Mouse (Mus musculus) neural tube, embryonic 11.5 days (tissue): ENCODE results near the gene Acot7. TPM values are rescaled to one million over a fixed set of nuclear protein-coding genes. Genes with fewer than 3 reads are reported as not detected.

Source experiments
- ATAC-seq: fragments of 200-750 bp; cut with Nextera tagmentation; 2 replicates; pipeline ENCODE4 v1.8.0; 2017; ENCODE audit warnings: moderate number of reproducible peaks, mild to moderate bottlenecking, moderate TSS enrichment, moderate library complexity; ENCODE audit not compliant: insufficient read depth, low FRiP score, low TSS enrichment
- DNase-seq: peaks from one replicate; pipeline ENCODE4 v3.0.0-alpha.2; 2015; ENCODE audit warnings: low spot score
- H3K27ac ChIP-seq: fragments of 300-500 bp; sonication (generic); 2 replicates; pipeline ENCODE4 v1.5.1; 2014; ENCODE audit warnings: low read depth, mild to moderate bottlenecking, low read length
- H3K27me3 ChIP-seq: fragments of 300-500 bp; sonication (generic); 2 replicates; pipeline ENCODE4 v1.6.1; 2014; ENCODE audit warnings: mild to moderate bottlenecking, low read length, mixed read lengths; ENCODE audit not compliant: control insufficient read depth, insufficient read depth
- H3K36me3 ChIP-seq: fragments of 300-500 bp; sonication (generic); 2 replicates; pipeline ENCODE4 v1.6.1; 2014; ENCODE audit warnings: mild to moderate bottlenecking, low read length, moderate library complexity, mixed read lengths; ENCODE audit not compliant: control insufficient read depth, insufficient read depth
- H3K4me1 ChIP-seq: fragments of 300-500 bp; sonication (generic); 2 replicates; pipeline ENCODE4 v1.6.1; 2014; ENCODE audit warnings: low read length, mixed read lengths; ENCODE audit not compliant: control insufficient read depth, insufficient read depth
- H3K4me2 ChIP-seq: fragments of 300-500 bp; sonication (generic); 2 replicates; pipeline ENCODE4 v1.6.1; 2014; ENCODE audit warnings: low read depth, mild to moderate bottlenecking, moderate library complexity
- H3K4me3 ChIP-seq: fragments of 300-500 bp; sonication (generic); 2 replicates; pipeline ENCODE4 v1.5.1; 2014; ENCODE audit warnings: low read depth, low read length
- H3K9ac ChIP-seq: fragments of 300-500 bp; sonication (generic); 2 replicates; pipeline ENCODE4 v1.6.1; 2014; ENCODE audit warnings: mild to moderate bottlenecking, low read length
- H3K9me3 ChIP-seq: fragments of 300-500 bp; sonication (generic); 2 replicates; pipeline ENCODE4 v1.6.1; 2016; ENCODE audit warnings: low read length; ENCODE audit not compliant: control insufficient read depth
- WGBS: fragments of 180-500 bp; shearing (Covaris S2); extraction: QIAGEN DNeasy Blood & Tissue Kit; methylation state at CpG from one replicate; pipeline ENCODE4 v1.1.7; 2014; 5-methylcytosine and 5-hydroxymethylcytosine counted together
- polyA plus RNA-seq: library from polyadenylated mRNA; unstranded; fragments of >200 nt; fragmentation: Nextera tagmentation; extraction: Ambion mirVana; gene quantifications from 2 replicates; pipeline ENCODE4 v1.2.1, GENCODE M21; 2014

Acot7 gene
- polyA plus RNA-seq, 1 experiment from 2014 or later, result 173 TPM

DNA sequence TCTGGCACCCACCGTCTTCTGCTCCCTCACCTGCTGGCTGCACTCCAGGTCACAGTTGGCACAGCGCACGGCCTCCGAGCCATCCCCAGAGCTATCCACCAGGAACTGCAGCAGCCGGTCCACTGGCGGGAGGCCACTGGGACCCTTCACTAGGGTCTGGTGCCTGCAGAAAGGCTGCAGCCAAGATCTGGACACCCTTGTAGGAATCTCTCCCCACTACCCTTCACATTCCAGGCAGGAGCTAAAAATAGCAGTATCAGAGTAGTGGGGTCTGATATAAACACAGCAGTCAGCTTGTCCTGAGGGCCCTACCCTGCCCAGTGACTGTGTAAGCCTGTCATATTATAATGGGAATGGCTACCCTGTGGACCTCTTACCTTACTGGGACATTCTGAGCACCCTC, 139.7 kb downstream of the Acot7 start:
- H3K4me3 ChIP-seq, result no peak overlapping the region
- H3K27ac ChIP-seq, result no peak overlapping the region
- ATAC-seq (no peak), DNase-seq (no peak)
- peaks cover 56% of the 10 kb centered on the region for H3K27me3 ChIP-seq
- H3K9me3 ChIP-seq, result no peaks in the 10 kb centered on the region
- H3K4me1 ChIP-seq, result peaks cover 8% of the 10 kb centered on the region
- WGBS, result 91% methylated on average over 6 of the region's 6 CpGs
- H3K4me2 ChIP-seq, result no peak overlapping the region
- H3K9ac ChIP-seq, result no peak overlapping the region
- no peaks in the 10 kb centered on the region for H3K36me3 ChIP-seq

DNA sequence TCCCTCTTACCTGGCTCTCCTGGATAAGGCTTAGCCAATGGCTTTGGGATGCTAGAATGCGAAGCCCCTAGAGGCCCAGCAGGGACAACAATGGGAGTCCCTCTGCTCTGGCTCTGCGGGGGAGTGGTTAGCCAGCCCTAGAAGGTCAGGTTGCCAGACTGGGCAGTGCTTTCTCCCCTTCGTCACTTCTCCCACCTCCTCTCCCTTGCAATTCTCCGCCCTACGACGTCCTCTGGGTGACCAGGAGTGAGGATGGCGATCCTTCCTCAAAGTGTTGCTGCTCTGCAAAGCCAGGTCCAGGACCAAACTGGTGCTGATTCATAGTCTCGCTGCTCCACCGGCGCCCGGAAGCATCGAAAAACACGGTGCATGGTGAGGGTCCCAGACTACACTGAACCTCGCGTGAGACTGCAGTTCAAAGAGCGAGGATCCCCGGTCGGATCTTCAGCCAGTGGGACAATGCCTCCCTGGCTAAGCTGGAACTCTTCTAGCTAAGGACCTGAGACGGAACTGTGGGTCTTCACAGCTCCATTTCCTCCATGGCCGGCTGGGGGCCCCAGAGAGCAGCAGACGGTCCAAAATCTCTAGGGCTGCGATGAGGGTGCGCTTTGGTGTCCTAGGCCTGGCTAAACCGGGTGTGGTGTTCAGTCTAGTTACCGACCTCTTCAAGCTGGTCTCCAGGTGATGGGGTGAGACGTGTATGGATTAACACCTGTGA, 140.7 kb downstream of the Acot7 start, which contains the start of gene Rnf207:
Gene Rnf207, minus strand, starts transcription at position 477 of the 718 bp plus-strand sequence.
- DNase-seq, result peak; percentile 62

More for the DNA sequence above, 140.7 kb downstream of the Acot7 start, which contains the start of gene Rnf207:
- WGBS, result 6% methylated on average over 26 of the region's 26 CpGs
- Histone ChIP-seq H3K9ac (peak within 1 kb of the TSS; percentile 41; the same call in 1 of the 2 replicates), H3K27ac (no peak within 1 kb of the TSS), H3K4me1 (peaks cover 5% of the 10 kb centered on the region), H3K4me2 (peak within 1 kb of the TSS; percentile 32), H3K4me3 (0 out of 2 replicates have a peak within 1 kb of the TSS, but pooled peaks have one; percentile 6), H3K36me3 (no peaks in the 10 kb centered on the region), H3K27me3 (peaks cover 45% of the 10 kb centered on the region), H3K9me3 (no peaks in the 10 kb centered on the region)
- no peak for ATAC-seq

Other genes starting within 250 kb of the Acot7 start
- gene Dnajc11, start 244.4 kb upstream of the Acot7 start, polyA plus RNA-seq, result 80.6 and 91.3 TPM in 2 replicates
- gene Thap3, start 189.1 kb upstream of the Acot7 start, polyA plus RNA-seq, result 17.4 and 20.3 TPM in 2 replicates
- gene Phf13, start 181.9 kb upstream of the Acot7 start, polyA plus RNA-seq, result 27.6 and 28.8 TPM in 2 replicates
- gene Klhl21, start 169.3 kb upstream of the Acot7 start, polyA plus RNA-seq, result 4.0 and 4.6 TPM in 2 replicates
- gene Zbtb48, start 150.5 kb upstream of the Acot7 start, polyA plus RNA-seq, result 17.4 and 23.8 TPM in 2 replicates
- gene Tas1r1, start 139.6 kb upstream of the Acot7 start, polyA plus RNA-seq, result 0.38 and 0.66 TPM in 2 replicates
- gene Nol9, start 138.8 kb upstream of the Acot7 start, polyA plus RNA-seq, result 31.8 and 32.8 TPM in 2 replicates
- gene Plekhg5, start 105.6 kb upstream of the Acot7 start, polyA plus RNA-seq, result 7.2 and 7.3 TPM in 2 replicates
- gene Tnfrsf25, start 62.2 kb upstream of the Acot7 start, polyA plus RNA-seq, result 0.42 and 0.62 TPM in 2 replicates
- 0.48 and 1.1 TPM in 2 replicates for gene Espn, start 25.8 kb upstream of the Acot7 start, polyA plus RNA-seq
- 2.9 and 3.5 TPM in 2 replicates for gene Hes2, start 19.3 kb upstream of the Acot7 start, polyA plus RNA-seq
- 8.3 and 8.9 TPM in 2 replicates for gene Gpr153, start 96.1 kb downstream of the Acot7 start, polyA plus RNA-seq
- gene Hes3, start 113.5 kb downstream of the Acot7 start, polyA plus RNA-seq, result 1.6 and 2.3 TPM in 2 replicates
- 27.1 and 31.3 TPM in 2 replicates for gene Icmt, start 119.1 kb downstream of the Acot7 start, polyA plus RNA-seq
- gene Rnf207, start 140.9 kb downstream of the Acot7 start, polyA plus RNA-seq, result 2.1 and 2.2 TPM in 2 replicates
- 311 and 312 TPM in 2 replicates for gene Rpl22, start 147.6 kb downstream of the Acot7 start, polyA plus RNA-seq
- 0.20 and 0.31 TPM in 2 replicates for gene Chd5, start 160.5 kb downstream of the Acot7 start, polyA plus RNA-seq